Mouse (Mus musculus): ENCODE measurements around the gene Fat3. TPM values are rescaled to one million over a fixed set of nuclear protein-coding genes. Genes with fewer than 3 reads are reported as not detected.
A peak's percentile ranks its signal among the peaks of the same experiment; 100 is the strongest.

Gene Fat3
- polyA plus RNA-seq, 1 experiment from 2014 or later, result 0.44 TPM

- no peak overlapping the region for H3K4me3 ChIP-seq
- H3K9me3 ChIP-seq, result no peaks in the 10 kb centered on the region
- no peaks in the 10 kb centered on the region for H3K4me1 ChIP-seq
- no peaks in the 10 kb centered on the region for H3K27me3 ChIP-seq
- no peak overlapping the region for H3K27ac ChIP-seq
- H3K36me3 ChIP-seq, result no peaks in the 10 kb centered on the region
- no peak overlapping the region for H3K9ac ChIP-seq
- no peak for ATAC-seq (ENCODE audit: borderline replicate concordance, extremely low read depth, low FRiP score, low TSS enrichment)
- H3K4me2 ChIP-seq, result no peak overlapping the region
- WGBS, result 60% methylated on average over 3 of the region's 3 CpGs
Measured at GRCm38 (mm10) chr9:15944182-15944581, 556.9 kb downstream of the Fat3 start.

DNA sequence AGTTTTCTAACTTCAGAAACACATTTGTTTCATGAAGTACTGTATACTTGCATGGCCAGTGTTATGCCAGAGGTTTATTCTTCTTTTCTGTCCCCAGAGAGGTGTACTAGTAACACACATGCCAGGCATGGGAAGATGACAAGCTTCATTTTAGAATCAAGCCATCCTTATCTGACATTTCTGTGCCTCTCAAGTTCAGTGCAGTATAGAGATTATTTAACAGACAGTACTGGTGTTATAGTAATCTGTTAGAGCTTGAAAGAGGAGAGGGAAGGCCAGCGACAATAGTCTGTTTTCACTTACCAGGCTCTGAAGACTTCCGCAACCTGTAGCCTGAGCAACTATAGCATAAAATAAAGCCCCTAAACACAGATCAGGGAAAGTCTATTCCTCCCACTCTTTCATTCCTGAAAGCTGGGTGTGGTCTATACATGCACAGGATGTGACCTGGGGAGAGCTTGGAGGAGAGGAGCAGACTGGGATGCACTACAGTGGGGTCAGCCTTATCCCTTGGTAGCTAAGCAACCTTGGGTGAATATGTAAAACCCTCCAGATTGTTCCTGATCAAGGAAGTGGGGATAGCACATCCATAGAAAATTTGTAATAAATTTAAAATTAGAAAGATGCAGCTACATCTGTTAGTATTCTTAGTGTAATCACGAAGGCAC lies 557.5 kb downstream of the Fat3 start:
- Histone ChIP-seq H3K4me1 (no peaks in the 10 kb centered on the region), H3K4me2 (no peak overlapping the region), H3K9ac (no peak overlapping the region), H3K27ac (no peak overlapping the region), H3K36me3 (no peaks in the 10 kb centered on the region), H3K4me3 (no peak overlapping the region), H3K9me3 (no peaks in the 10 kb centered on the region), H3K27me3 (no peaks in the 10 kb centered on the region)
- WGBS, result 89% methylated on average over 3 of the region's 3 CpGs
- ATAC-seq (ENCODE audit: borderline replicate concordance, extremely low read depth, low FRiP score, low TSS enrichment), result no peak

GRCm38 (mm10) chr9:15941818-15942217 lies 559.3 kb downstream of the Fat3 start:
- Histone ChIP-seq H3K9ac (no peak overlapping the region), H3K9me3 (no peaks in the 10 kb centered on the region), H3K27me3 (no peaks in the 10 kb centered on the region), H3K36me3 (no peaks in the 10 kb centered on the region), H3K27ac (no peak overlapping the region), H3K4me1 (no peaks in the 10 kb centered on the region), H3K4me3 (no peak overlapping the region), H3K4me2 (no peak overlapping the region)
- 87% methylated on average over 2 of the region's 2 CpGs for WGBS
- no peak for ATAC-seq (ENCODE audit: borderline replicate concordance, extremely low read depth, low FRiP score, low TSS enrichment)

DNA sequence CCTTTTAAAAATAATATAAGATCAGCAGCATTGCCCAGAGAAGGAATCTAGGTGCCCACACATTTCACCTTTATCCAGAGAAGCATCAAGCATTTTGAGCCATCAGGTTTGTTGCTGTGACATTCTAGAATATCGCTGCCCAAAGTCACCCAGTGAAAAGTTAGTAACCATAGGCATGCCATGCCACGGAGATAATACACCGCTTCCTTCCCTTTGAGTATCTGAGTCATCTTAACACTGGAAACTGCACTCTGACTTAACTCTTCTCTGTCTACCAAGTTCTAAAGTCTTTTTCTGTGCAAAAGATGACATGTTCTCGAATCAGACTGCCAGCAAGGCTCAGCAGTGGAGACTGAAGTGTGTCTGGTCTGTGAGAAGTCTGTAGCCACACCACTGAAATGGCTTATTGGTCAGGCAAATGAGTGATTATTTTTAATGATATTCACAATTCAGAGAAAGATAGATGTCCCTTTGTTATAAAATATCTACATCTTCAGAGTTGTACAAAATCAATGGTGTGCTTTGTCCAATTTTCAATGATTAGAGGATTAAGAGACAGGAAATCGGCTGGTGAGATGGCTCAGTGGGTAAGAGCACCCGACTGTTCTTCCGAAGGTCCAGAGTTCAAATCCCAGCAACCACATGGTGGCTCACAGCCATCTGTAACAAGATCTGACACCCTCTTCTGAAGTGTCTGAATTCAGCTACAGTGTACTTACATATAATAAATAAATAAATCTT lies 560.0 kb downstream of the Fat3 start:
- no peak for ATAC-seq (ENCODE audit: borderline replicate concordance, extremely low read depth, low FRiP score, low TSS enrichment)
- H3K27me3 ChIP-seq, result no peaks in the 10 kb centered on the region
- no peak overlapping the region for H3K27ac ChIP-seq
- no peaks in the 10 kb centered on the region for H3K9me3 ChIP-seq
- no peaks in the 10 kb centered on the region for H3K36me3 ChIP-seq
- no peak overlapping the region for H3K9ac ChIP-seq
- H3K4me3 ChIP-seq, result no peak overlapping the region
- H3K4me2 ChIP-seq, result no peak overlapping the region
- 73% methylated on average over 7 of the region's 7 CpGs for WGBS
- no peaks in the 10 kb centered on the region for H3K4me1 ChIP-seq

DNA sequence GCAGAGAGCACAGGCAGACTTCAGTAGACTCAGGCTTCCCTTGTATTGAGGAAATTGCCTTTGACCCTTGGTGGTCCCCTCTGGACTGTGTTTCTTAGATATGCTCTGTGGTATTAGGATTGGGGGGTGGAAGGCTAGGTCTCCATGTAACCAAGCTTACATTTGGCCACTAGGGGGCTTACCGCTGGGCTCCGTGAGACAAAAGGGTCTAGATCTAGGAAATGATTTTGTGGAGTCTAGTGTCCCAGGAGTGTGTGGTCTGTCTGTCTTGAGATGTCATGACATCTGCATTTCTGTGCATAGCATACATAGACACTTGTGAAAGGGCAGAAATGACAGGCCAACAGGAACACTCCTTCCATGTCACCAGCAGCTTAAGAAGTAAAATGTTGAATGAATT lies 561.5 kb downstream of the Fat3 start:
- 44% methylated on average over 2 of the region's 2 CpGs for WGBS
- Histone ChIP-seq H3K4me3 (no peak overlapping the region), H3K27me3 (no peaks in the 10 kb centered on the region), H3K9me3 (no peaks in the 10 kb centered on the region), H3K36me3 (no peaks in the 10 kb centered on the region), H3K4me2 (no peak overlapping the region), H3K4me1 (no peaks in the 10 kb centered on the region), H3K9ac (no peak overlapping the region), H3K27ac (no peak overlapping the region)
- ATAC-seq (ENCODE audit: borderline replicate concordance, extremely low read depth, low FRiP score, low TSS enrichment), result peak; percentile 35; the same call in 1 of the 2 replicates

DNA sequence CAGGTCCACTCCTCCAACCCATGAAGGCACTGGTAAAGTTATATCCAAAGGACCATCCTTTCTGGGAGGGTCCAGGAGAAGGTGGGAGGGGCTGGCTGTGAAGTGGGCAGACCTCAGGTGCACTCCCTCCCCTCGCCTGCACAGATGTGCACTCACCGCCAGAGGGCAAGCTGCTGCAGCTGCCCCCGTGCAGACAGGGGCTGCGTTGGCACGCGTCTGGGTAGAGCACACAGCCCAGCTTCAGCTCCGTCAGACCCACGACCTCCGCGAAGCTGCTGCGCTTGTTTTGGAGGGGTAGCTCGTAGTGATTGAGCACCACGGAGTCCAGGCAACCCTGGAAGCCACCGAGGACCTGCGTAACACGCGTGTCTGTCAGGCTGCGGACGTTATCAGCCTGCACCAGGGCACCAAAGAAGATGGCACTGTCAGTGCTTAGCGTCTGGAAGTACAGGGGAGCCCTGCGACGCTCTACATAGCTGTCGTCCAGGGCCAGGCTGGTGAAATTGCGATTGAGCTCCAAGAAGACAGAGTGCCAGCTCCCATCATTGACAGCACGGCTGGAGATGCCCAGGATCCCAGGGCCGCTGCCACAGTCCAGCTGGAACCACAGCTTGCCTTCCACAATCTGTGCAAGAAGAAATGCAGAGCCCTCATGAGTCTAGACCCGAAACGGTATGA lies 563.1 kb downstream of the Fat3 start:
- no peaks in the 10 kb centered on the region for H3K27me3 ChIP-seq
- no peak overlapping the region for H3K9ac ChIP-seq
- H3K27ac ChIP-seq, result no peak overlapping the region
- ATAC-seq (ENCODE audit: borderline replicate concordance, extremely low read depth, low FRiP score, low TSS enrichment), result no peak
- no peak overlapping the region for H3K4me3 ChIP-seq
- WGBS, result 66% methylated on average over 28 of the region's 28 CpGs
- no peak overlapping the region for H3K4me2 ChIP-seq
- no peaks in the 10 kb centered on the region for H3K9me3 ChIP-seq
- no peaks in the 10 kb centered on the region for H3K4me1 ChIP-seq
- no peaks in the 10 kb centered on the region for H3K36me3 ChIP-seq

- ATAC-seq (ENCODE audit: borderline replicate concordance, extremely low read depth, low FRiP score, low TSS enrichment), result no peak
- H3K27ac ChIP-seq, result no peak overlapping the region
- H3K9ac ChIP-seq, result no peak overlapping the region
- H3K9me3 ChIP-seq, result no peaks in the 10 kb centered on the region
- no peak overlapping the region for H3K4me2 ChIP-seq
- H3K27me3 ChIP-seq, result no peaks in the 10 kb centered on the region
- H3K36me3 ChIP-seq, result no peaks in the 10 kb centered on the region
- no peaks in the 10 kb centered on the region for H3K4me1 ChIP-seq
- no peak overlapping the region for H3K4me3 ChIP-seq
- 74% methylated on average over 5 of the region's 5 CpGs for WGBS
Measured at GRCm38 (mm10) chr9:15930928-15931443, 570.1 kb downstream of the Fat3 start.

DNA sequence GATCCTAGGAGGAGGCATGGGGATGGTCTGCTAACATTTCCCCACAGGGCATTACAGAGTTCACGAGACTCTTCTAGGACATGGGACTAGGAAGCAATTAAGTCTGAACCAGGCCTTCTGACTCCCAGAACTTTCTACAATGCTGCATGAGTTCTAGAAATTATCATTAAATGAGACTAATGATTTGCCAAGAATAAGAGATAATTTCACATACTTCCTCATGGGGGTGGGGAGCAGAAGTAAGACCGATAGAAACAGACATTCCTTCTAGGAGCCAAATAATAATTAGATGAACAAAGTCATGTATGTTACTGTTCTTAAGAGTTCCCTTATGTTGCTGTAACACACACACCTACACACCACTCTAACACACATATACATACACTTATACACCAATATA lies 572.8 kb downstream of the Fat3 start:
- WGBS, result 54% methylated on average over 2 of the region's 2 CpGs
- Histone ChIP-seq H3K36me3 (no peaks in the 10 kb centered on the region), H3K4me2 (no peak overlapping the region), H3K27ac (no peak overlapping the region), H3K9me3 (no peaks in the 10 kb centered on the region), H3K4me3 (no peak overlapping the region), H3K27me3 (no peaks in the 10 kb centered on the region), H3K4me1 (no peaks in the 10 kb centered on the region), H3K9ac (no peak overlapping the region)
- no peak for ATAC-seq (ENCODE audit: borderline replicate concordance, extremely low read depth, low FRiP score, low TSS enrichment)

DNA sequence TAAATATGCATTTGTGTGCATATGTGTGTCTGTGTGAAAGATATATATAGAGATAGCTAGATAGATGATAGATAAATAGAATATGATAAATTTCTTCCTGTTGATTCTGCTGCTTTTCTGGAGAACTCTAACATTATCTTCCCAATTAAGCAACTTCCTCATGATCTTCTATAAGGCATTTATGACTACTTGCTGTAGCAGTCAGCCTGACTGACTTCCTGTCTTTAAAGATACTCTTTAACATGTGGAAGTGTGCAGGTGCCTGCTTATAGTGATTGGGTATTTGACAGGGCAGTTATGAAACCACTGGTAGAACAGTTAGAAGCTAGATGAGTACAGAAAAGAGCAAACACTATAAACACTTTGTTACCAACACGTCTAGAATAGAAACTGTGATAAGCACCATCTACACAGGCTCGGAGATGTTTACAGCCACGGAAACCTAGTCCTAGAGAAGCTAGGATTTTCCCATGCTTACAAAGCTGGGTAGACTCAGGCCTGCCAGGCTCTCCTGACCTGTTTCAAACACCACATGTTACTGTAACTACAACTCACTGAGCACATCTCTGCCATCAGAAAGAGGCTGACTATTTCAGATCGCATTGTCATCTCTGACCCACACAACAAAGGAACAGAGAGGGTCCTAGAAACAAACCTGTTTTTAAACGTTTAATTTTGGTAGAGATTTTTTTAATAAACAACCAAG lies 573.6 kb downstream of the Fat3 start:
- Histone ChIP-seq H3K4me3 (no peak overlapping the region), H3K9ac (no peak overlapping the region), H3K36me3 (no peaks in the 10 kb centered on the region), H3K4me2 (no peak overlapping the region), H3K27me3 (no peaks in the 10 kb centered on the region), H3K4me1 (no peaks in the 10 kb centered on the region), H3K27ac (no peak overlapping the region), H3K9me3 (no peaks in the 10 kb centered on the region)
- WGBS, result 52% methylated on average over 5 of the region's 5 CpGs
- no peak for ATAC-seq (ENCODE audit: borderline replicate concordance, extremely low read depth, low FRiP score, low TSS enrichment)

DNA sequence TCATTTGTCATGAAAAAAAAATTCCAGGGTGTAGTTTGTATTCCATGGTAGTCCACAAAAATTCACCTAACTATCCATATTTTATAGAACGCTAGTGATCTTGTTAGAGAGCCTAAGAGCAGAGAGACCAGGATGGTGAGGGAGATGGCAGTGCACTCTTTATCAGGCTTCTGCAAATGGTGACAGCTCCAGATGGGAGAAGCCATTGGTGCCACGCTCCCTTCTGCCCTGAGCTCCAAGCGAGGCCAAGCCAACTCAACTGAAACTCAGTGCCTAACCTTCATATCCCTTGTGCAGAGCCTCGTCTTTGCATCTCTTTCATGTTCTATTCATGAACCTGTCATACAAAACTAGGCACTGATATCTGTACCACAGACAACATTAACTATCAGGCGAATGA lies 575.8 kb downstream of the Fat3 start:
- H3K9me3 ChIP-seq, result no peaks in the 10 kb centered on the region
- H3K4me1 ChIP-seq, result no peaks in the 10 kb centered on the region
- H3K27ac ChIP-seq, result no peak overlapping the region
- WGBS, result 83% methylated on average over 5 of the region's 5 CpGs
- H3K27me3 ChIP-seq, result no peaks in the 10 kb centered on the region
- no peak overlapping the region for H3K4me2 ChIP-seq
- no peak overlapping the region for H3K9ac ChIP-seq
- H3K4me3 ChIP-seq, result no peak overlapping the region
- H3K36me3 ChIP-seq, result no peaks in the 10 kb centered on the region
- ATAC-seq (ENCODE audit: borderline replicate concordance, extremely low read depth, low FRiP score, low TSS enrichment), result no peak

DNA sequence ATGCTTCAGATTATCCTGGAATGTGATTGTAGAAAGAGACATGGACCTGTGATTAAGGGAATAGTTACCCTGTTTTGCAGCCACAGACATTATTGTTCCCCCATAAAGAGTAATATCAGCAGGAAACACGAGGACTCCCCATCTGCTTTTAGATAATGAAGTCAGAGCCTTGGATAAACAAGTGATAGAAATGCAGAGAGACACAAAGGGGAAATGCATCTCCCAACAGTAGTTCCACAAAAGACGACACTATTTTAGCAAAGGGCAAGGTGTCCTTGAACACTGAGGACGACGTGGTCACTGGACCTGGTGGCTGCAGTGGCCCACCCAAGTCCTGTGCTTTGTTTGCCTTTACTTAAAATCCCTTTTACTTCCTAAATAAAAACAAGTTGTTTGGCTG lies 580.8 kb downstream of the Fat3 start:
- 62% methylated on average over 4 of the region's 4 CpGs for WGBS
- Histone ChIP-seq H3K4me3 (no peak overlapping the region), H3K4me2 (no peak overlapping the region), H3K27ac (no peak overlapping the region), H3K36me3 (no peaks in the 10 kb centered on the region), H3K9ac (no peak overlapping the region), H3K4me1 (no peaks in the 10 kb centered on the region), H3K27me3 (no peaks in the 10 kb centered on the region), H3K9me3 (no peaks in the 10 kb centered on the region)
- no peak for ATAC-seq (ENCODE audit: borderline replicate concordance, extremely low read depth, low FRiP score, low TSS enrichment)
